Mouse (Mus musculus) myocyte (in vitro differentiated cells): ENCODE measurements around the gene Slc25a21.

Source experiments
- CEBPB ChIP-seq: IDR thresholded peaks from 2 replicates; pipeline ENCODE4 v1.6.1; 2011; ENCODE audit warnings: mild to moderate bottlenecking, moderate library complexity; ENCODE audit not compliant: poor library complexity, insufficient read depth, severe bottlenecking
- E2F4 ChIP-seq: IDR thresholded peaks from one replicate; pipeline ENCODE4 v1.6.1; 2011; ENCODE audit warnings: mild to moderate bottlenecking, control low read depth, moderate library complexity; ENCODE audit not compliant: insufficient read depth
- POLR2A ChIP-seq: IDR thresholded peaks from one replicate; pipeline ENCODE4 v1.6.1; 2011; ENCODE audit warnings: low read depth, mild to moderate bottlenecking, control low read depth, moderate library complexity; ENCODE audit not compliant: insufficient read length
- TCF3 ChIP-seq: IDR thresholded peaks from one replicate; pipeline ENCODE4 v1.6.1; 2011; ENCODE audit warnings: low read depth, control low read depth; ENCODE audit not compliant: insufficient read length

DNA sequence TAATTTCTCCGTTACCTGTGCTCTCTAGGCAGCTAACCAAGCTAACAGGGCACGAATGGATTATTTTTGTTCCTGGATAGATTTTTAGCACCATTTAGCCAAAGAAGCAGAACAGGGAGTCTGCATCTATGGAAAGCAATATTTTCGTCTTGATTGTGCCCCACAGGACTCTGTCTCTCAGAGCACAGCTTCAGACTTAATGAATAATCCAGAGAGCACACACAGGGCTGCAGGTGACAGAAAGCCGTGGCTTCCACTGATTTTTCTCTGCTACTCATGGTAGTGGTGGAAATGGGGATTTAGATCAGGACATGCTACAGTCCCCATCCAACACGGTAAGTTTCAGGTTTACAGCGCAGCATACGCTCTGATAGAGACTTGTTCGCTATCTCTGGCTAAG, 299.3 kb downstream of the Slc25a21 start:
- no peak for TF ChIP-seq CEBPB
- TF ChIP-seq TCF3, result no peak
- TF ChIP-seq E2F4, result no peak
- TF ChIP-seq POLR2A, result no peak
